Mouse (Mus musculus) layer of hippocampus, adult 2 months (tissue): ENCODE data around the gene Tenm2. TPM values are rescaled to one million over a fixed set of nuclear protein-coding genes. Genes with fewer than 3 reads are reported as not detected.

Experiments
- DNase-seq, 2 experiments: peaks; one replicate each; pipeline ENCODE4 v3.0.0; 2022; ENCODE audit warnings: low spot score in 2 of 2
- H3K27ac ChIP-seq: fragments of 200-600 bp; 2 replicates; pipeline ENCODE4 v1.8.1; 2022
- H3K4me3 ChIP-seq: fragments of 200-600 bp; 2 replicates; pipeline ENCODE4 v1.8.1; 2022; ENCODE audit warnings: mild to moderate bottlenecking
- CTCF ChIP-seq: fragments of 200-600 bp; conservative IDR thresholded peaks from 2 replicates; pipeline ENCODE4 v1.8.1; 2022; ENCODE audit warnings: antibody characterized with exemption, mild to moderate bottlenecking, moderate library complexity
- total RNA-seq, 2 experiments: library from RNA; stranded (reverse); gene quantifications; 2 replicates each; pipeline ENCODE4 v1.2.3; 2021

Tenm2 gene
- total RNA-seq, 2 experiments from 2014 or later = 153 to 165 TPM

GRCm38 (mm10) chr11:36001282-36001970 lies 1234.3 kb downstream of the Tenm2 start:
- peak; percentile 93 to 95 for DNase-seq
- TF ChIP-seq CTCF = peak; percentile 93
- peak overlapping the region; percentile 26; the same call in 1 of the 2 replicates for H3K4me3 ChIP-seq
- peak overlapping the region; percentile 75 for H3K27ac ChIP-seq

DNA sequence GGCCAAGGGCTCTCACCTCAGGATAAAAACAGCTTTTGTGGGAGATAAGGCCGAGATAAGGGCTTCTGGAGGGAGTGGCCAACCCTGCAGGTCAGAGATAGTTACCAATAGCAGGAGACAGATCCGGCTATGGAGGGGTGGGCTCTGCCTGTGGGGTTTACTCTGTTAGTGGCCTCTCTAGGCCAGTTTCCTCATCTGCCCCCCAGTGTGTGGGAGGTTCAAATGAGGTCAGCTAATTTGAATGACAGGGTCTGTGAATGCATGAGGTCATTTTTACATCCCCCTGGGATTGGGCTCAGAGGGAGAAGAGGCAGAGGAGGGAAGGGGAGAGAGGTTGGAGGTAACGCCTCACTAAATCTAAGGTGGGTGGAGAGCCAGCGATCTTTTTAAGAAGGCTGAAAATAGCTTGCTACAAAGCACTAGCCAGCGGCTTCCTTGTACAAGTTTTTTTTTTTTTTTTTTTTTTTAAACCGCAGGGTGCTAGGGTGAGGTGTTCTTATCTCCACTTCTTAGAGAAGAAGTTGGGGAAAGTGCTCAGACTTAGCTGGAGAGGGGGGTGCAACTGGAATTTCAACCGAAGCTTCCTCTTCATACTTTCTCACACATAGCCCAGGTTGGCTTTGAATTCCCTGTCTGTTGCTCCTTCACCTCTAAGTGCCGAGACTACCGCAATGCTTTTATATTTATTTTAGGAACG lies 1235.0 kb downstream of the Tenm2 start:
- no peak for TF ChIP-seq CTCF
- DNase-seq = no peak
- H3K27ac ChIP-seq = peak overlapping the region; percentile 75
- H3K4me3 ChIP-seq = peak overlapping the region; percentile 26; the same call in 1 of the 2 replicates

DNA sequence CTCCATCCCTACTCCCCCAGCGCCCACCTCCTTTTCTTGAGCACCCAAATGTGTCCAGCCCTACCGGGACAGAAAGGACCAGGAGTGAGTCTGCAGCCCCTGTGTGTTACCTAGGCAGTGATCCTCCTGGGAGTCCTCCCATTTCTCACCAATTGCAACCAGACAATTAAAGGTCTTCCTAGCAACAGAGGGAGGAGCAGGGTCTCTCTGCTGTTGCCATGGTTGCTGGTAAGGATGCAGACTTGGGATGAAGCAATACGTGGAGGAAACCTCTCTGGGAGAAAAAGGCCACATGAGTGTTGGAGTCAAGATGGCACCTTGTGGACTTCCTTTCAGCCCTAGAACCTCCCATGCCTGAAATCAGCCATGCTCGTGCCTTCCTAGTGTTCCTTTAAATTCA lies 1235.7 kb downstream of the Tenm2 start:
- Histone ChIP-seq H3K4me3 (no peak overlapping the region), H3K27ac (peak overlapping the region; percentile 36; the same call in 1 of the 2 replicates)
- TF ChIP-seq CTCF = no peak
- no peak for DNase-seq

- no peak for TF ChIP-seq CTCF
- no peak overlapping the region for H3K27ac ChIP-seq
- no peak overlapping the region for H3K4me3 ChIP-seq
- no peak for DNase-seq
Observed at GRCm38 (mm10) chr11:35998048-35998447, 1237.7 kb downstream of the Tenm2 start.

DNA sequence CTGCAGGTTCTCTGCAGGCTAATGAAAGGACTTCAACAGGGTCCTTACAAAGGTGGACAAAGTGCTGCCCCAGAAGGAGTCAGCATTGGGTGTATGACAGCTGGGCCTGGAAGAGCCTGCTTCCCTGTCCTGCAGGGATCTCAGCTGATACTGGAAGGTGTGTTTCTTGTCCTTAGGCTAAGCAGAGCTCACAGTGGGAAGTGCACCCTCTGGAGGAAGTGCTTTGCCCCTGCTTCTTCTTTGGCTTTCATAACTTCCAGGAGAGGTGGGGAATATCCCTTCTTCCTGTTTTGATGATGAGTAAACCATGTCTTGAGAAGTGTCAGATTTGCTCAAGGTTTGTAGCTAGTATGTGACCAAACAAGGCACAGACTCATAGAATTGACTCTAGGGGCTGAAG lies 1240.5 kb downstream of the Tenm2 start:
- TF ChIP-seq CTCF = peak; percentile 57
- H3K4me3 ChIP-seq = no peak overlapping the region
- DNase-seq = no peak
- H3K27ac ChIP-seq = no peak overlapping the region

DNA sequence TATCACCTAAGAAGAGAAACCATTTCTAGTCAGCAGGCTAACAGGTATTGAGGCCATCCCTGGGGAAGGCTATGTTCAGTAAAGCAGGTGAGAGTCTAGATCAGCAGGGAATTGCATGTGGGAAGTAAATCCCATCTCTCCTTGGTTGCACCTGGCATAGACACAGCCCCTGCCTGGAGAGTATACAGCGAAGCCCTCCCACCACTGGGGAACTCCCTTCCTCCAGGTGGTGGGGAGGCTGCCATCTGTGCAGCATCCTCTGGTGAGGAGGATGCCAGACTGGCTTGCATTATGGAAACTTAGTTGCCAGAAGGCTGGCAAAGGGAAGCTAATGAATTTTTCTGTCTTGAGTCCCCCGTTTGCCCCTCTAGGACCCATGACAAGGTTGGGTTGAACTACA lies 1243.9 kb downstream of the Tenm2 start:
- H3K27ac ChIP-seq = no peak overlapping the region
- H3K4me3 ChIP-seq = no peak overlapping the region
- TF ChIP-seq CTCF = no peak
- peak; percentile 54 to 71 for DNase-seq

- H3K4me3 ChIP-seq = no peak overlapping the region
- DNase-seq = no peak
- H3K27ac ChIP-seq = no peak overlapping the region; the same call in 1 of the 2 replicates
- no peak for TF ChIP-seq CTCF
Observed at GRCm38 (mm10) chr11:35989967-35990366, 1245.8 kb downstream of the Tenm2 start.

GRCm38 (mm10) chr11:35985841-35986393 lies 1249.8 kb downstream of the Tenm2 start:
- TF ChIP-seq CTCF = peak; percentile 66
- DNase-seq = peak; percentile 76 to 89
- H3K27ac ChIP-seq = peak overlapping the region; percentile 90
- peak overlapping the region; percentile 42 for H3K4me3 ChIP-seq

GRCm38 (mm10) chr11:35982734-35983133 lies 1253.0 kb downstream of the Tenm2 start:
- H3K4me3 ChIP-seq = no peak overlapping the region
- DNase-seq = no peak
- no peak for TF ChIP-seq CTCF
- H3K27ac ChIP-seq = no peak overlapping the region

DNA sequence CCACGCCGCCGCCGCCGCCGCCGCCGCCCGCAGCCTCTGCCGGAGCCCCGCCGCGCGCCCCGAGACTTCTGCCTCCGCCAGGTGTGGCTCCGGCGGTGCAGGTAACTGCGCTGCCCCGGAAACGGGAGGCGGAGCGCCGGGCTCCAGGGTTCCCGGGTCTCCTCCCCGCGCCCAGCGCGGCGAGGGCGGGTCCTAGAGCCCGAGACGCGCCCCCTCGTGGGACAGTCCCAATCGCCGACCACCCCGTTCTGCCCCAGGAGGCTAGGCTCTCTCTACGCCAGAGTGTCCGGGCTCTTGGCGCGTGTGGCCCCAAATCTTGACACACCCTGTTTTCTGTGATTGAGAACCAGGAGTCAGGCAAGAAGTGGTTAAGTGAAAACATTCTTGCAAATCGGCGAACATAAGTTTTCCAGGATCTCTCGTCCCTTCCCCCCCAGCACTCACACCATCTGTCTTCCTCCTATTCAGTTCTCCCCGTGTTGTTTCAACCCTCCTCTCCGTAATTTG lies 1255.3 kb downstream of the Tenm2 start, which contains the start of gene Wwc1:
Gene Wwc1 (minus strand): TSS at position 117 of the 507 bp plus-strand sequence.
- TF ChIP-seq CTCF = peak; percentile 54
- Histone ChIP-seq H3K4me3 (peak within 1 kb of the TSS; percentile 83), H3K27ac (peak within 1 kb of the TSS; percentile 89)
- peak; percentile 60 to 63 for DNase-seq

GRCm38 (mm10) chr11:35979733-35980410 lies 1255.9 kb downstream of the Tenm2 start:
- Histone ChIP-seq H3K4me3 (peak overlapping the region; percentile 83), H3K27ac (peak overlapping the region; percentile 89)
- no peak for DNase-seq
- no peak for TF ChIP-seq CTCF

DNA sequence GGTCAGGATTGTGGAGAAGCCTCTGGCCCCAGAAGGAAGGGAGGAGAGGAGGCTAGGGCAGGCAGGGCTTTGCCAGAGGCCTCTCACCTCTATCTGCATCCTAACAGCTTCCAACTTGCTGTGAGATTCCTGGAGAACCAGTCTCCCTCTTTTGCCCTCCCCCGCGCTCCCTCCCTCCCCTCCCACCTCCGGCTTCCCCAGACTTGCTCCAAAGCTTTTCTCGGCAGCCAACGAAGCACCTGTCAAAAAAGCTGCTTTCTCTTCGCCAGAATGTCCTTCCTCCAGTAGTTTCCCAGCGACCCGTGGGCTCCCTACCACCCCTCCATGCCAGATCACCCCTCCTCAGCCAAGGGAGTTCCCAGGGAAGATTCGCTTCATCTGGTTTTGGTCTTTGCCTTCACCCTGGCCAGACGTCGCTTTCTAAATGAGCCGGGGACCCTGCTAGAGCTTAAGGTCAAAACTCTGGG lies 1256.5 kb downstream of the Tenm2 start:
- no peak for DNase-seq
- H3K27ac ChIP-seq = peak overlapping the region; percentile 89
- TF ChIP-seq CTCF = no peak
- H3K4me3 ChIP-seq = peak overlapping the region; percentile 83
